Mouse (Mus musculus) C2C12 (cell line): ENCODE results near the gene 4930438A08Rik.

Source experiments
- CEBPB ChIP-seq: IDR thresholded peaks from one replicate; pipeline ENCODE4 v1.6.1; 2011; ENCODE audit warnings: low read depth, mild to moderate bottlenecking, control low read depth, moderate library complexity
- CTCF ChIP-seq: IDR thresholded peaks from one replicate; pipeline ENCODE4 v1.5.1; 2011; ENCODE audit not compliant: control insufficient read depth, insufficient read depth, insufficient read length
- MAX ChIP-seq: IDR thresholded peaks from one replicate; pipeline ENCODE4 v1.6.1; 2011; ENCODE audit warnings: mild to moderate bottlenecking, control low read depth
- MYOD1 ChIP-seq: IDR thresholded peaks from one replicate; pipeline ENCODE4 v1.6.1; 2011; ENCODE audit warnings: low read depth; ENCODE audit not compliant: control insufficient read depth, insufficient read length
- MYOG ChIP-seq: IDR thresholded peaks from one replicate; pipeline ENCODE4 v1.6.1; 2011; ENCODE audit not compliant: control insufficient read depth, insufficient read length; ENCODE audit errors: extremely low read depth
- USF1 ChIP-seq: IDR thresholded peaks from one replicate; pipeline ENCODE4 v1.6.1; 2011; ENCODE audit warnings: low read depth, mild to moderate bottlenecking, control low read depth, moderate library complexity

DNA sequence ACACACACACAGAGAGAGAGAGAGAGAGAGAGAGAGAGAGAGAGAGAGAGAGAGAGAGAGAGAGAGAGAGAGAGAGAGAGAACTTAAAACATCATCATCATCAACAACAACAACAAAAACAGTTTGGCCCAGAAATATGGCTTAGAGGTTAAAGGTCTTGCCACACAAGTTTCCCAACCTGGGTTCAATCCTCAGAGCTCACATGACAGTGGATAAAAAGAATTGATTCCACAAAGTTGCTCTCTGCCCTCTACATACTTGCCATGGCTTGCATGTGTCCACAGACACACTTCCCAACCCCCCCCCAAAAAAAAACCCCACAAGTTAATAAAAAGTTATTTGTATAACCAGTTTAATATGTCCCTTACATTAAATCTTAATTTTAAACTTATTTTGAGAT is 48.2 kb upstream of the 4930438A08Rik start:
- TF ChIP-seq MAX: no peak
- TF ChIP-seq CTCF: no peak
- TF ChIP-seq MYOG: no peak
- no peak for TF ChIP-seq CEBPB
- no peak for TF ChIP-seq USF1
- TF ChIP-seq MYOD1: no peak
